Mouse (Mus musculus): ENCODE results near the gene Hist1h1d.

Hist1h1d gene

GRCm38 (mm10) chr13:23552962-23553361 is at the start of gene Hist1h1d:
TSS of gene Hist1h1d (plus strand) at chr13:23553262.
- no peak for DNase-seq

- no peak for DNase-seq
Observed at GRCm38 (mm10) chr13:23503797-23504196, 49.3 kb upstream of the Hist1h1d start.

- no peak for DNase-seq
Observed at GRCm38 (mm10) chr13:23505662-23506345, 47.3 kb upstream of the Hist1h1d start.

- DNase-seq, result no peak
Observed at GRCm38 (mm10) chr13:23506351-23506750, 46.7 kb upstream of the Hist1h1d start.

GRCm38 (mm10) chr13:23506819-23507515 is 46.1 kb upstream of the Hist1h1d start:
- DNase-seq, result no peak

- no peak for DNase-seq
Observed at GRCm38 (mm10) chr13:23510127-23510526, 42.9 kb upstream of the Hist1h1d start.

GRCm38 (mm10) chr13:23513517-23513916 is 39.5 kb upstream of the Hist1h1d start:
- no peak for DNase-seq

GRCm38 (mm10) chr13:23515281-23515680 is 37.8 kb upstream of the Hist1h1d start:
- no peak for DNase-seq

GRCm38 (mm10) chr13:23515826-23516620 is 37.0 kb upstream of the Hist1h1d start:
- DNase-seq, result no peak

- DNase-seq, result peak; percentile 52
Observed at GRCm38 (mm10) chr13:23516822-23517602, 36.0 kb upstream of the Hist1h1d start.

GRCm38 (mm10) chr13:23517603-23518294 is 35.3 kb upstream of the Hist1h1d start:
- peak; percentile 83 for DNase-seq

- DNase-seq, result no peak
Observed at GRCm38 (mm10) chr13:23518295-23518603, 34.8 kb upstream of the Hist1h1d start.

GRCm38 (mm10) chr13:23518885-23519284 is 34.2 kb upstream of the Hist1h1d start:
- peak; percentile 58 for DNase-seq

GRCm38 (mm10) chr13:23519416-23519815 is 33.6 kb upstream of the Hist1h1d start:
- DNase-seq, result peak; percentile 69

GRCm38 (mm10) chr13:23521703-23522102 is 31.4 kb upstream of the Hist1h1d start:
- DNase-seq, result peak; percentile 49

- DNase-seq, result no peak
Observed at GRCm38 (mm10) chr13:23523976-23524375, 29.1 kb upstream of the Hist1h1d start.

- DNase-seq, result peak; percentile 71
Observed at GRCm38 (mm10) chr13:23524654-23525053, 28.4 kb upstream of the Hist1h1d start.

GRCm38 (mm10) chr13:23525901-23526300 is 27.2 kb upstream of the Hist1h1d start:
- no peak for DNase-seq

- peak; percentile 88 for DNase-seq
Observed at GRCm38 (mm10) chr13:23526312-23526711, 26.8 kb upstream of the Hist1h1d start.

- no peak for DNase-seq
Observed at GRCm38 (mm10) chr13:23529005-23529404, 24.1 kb upstream of the Hist1h1d start.

- no peak for DNase-seq
Observed at GRCm38 (mm10) chr13:23529480-23530165, 23.4 kb upstream of the Hist1h1d start.
